Mouse (Mus musculus) urinary bladder, postnatal 4 days (tissue): ENCODE data around the gene Myo16.

Experiments
- DNase-seq, 2 experiments: peaks; one replicate each; pipeline ENCODE4 v3.0.0; 2021 to 2022; ENCODE audit warnings: low spot score in 2 of 2

Gene Myo16

DNA sequence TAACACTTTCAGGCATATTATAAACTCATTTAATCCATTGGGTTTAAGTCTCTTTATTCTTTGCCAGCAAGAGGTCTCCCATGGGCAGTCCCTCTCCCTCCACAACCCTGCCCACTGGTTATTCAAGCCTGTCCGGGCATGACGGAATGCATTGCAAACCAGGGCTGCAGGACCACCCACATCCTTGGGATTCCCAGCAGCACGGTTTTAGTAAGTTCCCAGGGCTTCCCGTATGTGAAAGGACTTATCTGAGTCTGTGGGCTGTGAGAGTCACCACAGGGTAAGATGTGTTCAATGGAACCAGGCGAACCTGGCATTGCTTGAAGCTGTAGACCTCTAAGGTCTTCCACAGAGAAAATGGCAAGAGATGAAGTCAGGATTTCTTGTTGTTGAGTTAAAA lies 471.6 kb downstream of the Myo16 start:
- DNase-seq, result no peak

DNA sequence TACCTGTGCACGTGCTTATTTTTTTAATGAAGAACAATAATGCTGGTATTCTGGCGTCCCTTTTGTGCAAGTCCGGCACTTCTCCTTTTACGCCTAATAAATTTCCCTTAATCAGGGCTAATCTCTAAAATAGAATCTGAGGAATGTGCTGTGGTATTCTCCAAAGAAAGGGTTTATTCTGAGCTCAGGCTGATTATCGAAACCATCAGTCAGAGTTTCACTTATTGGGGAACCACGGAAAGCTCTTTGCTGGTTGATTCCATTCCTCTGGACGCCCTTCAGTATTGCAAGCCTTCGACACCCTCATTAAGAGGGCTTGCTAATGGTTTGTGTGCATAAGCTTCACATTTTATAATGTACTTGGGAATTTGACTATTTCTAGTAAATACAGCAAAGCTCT lies 475.0 kb downstream of the Myo16 start:
- DNase-seq, result no peak

DNA sequence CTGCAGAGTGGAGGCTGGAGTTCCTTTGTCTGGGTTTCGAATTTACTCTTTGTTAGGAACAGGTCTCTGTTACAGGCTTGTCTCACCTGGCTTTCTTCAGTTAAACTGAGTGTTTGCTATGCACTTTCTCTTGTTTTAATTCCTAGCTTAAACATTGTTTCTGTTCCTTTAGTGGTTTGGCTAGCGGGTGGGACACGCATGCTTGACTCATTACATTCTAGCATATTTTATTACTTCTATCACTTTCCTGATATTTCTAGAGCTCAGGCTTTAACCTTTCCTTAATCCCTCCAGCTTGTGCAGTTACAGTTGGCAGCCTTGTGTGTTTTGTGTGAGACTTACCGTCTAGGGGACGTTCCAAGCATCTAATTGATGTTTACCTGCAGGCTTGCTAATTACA lies 476.2 kb downstream of the Myo16 start:
- DNase-seq, result no peak

DNA sequence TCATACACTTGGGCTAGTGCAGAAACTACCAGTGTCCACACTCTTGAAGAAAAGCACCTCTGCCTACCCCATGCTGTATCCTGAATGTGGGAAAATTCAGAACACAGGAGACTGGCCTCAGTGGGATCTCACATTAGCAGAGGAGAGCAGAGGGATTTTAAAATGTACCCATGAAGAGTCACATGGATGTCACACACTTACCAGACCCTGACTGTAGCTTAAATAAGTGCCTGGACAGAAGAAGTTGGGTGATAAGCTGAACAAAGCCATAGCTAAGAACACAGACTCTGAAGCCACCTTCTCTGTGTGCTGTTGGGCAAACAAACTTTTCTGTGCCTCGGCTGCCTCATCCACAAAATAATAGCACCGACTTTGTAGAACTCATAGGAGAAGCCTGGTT lies 477.3 kb downstream of the Myo16 start:
- no peak for DNase-seq

DNA sequence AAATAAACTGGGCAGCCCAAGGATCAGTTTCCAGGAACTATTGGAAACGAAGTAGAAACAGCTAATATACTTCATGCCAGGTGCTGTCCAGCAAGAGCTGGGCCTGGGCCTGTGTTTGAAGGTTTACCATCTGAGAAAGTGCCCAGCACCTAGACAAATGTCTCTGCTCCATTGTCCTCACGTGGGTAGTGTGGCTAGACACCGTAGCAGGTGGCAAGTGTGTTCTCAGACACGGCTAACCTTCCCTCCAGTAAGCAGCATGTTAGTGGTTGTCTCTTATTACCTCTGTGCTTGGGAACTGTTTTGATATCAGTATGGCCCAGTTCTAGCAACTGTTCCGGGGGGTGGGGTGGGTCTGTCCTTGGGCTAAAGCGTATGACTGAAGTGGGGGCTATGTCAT lies 478.9 kb downstream of the Myo16 start:
- DNase-seq, result no peak

DNA sequence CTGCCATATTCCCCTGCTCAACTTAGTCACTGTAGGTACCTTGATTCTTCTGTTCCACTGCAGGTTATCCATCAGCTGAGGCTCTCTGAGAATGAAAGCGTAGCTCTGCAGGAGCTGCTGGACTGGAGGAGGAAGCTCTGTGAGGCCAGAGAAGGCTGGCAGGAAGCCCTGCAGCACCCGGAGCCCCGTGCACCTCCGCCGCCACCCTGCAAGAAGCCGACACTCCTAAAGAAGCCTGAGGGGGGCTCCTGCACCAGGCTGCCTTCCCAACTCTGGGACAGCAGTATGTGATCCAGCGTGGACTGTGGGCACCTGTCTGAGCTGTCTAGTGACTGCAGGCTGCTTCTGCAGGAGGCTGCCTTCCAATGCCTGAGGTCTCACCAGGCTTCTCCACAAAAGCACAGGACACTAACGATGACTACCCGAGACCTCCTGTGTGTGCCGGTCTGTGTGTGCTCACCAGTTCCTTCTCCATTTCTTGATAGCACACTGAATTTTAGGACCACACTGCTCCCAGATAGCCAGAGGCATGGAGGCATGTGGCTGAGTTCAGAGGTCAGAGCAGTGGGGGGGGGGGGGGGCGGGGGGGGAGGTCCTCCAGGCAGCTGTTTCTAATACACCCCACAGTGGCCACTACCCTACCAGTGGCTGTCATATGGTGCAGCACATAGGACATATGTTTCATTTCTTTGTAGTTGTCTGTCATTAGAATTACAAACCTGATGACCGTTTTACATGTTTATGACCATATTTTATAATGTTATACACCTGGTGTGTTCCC lies 479.8 kb downstream of the Myo16 start:
- DNase-seq, result no peak

DNA sequence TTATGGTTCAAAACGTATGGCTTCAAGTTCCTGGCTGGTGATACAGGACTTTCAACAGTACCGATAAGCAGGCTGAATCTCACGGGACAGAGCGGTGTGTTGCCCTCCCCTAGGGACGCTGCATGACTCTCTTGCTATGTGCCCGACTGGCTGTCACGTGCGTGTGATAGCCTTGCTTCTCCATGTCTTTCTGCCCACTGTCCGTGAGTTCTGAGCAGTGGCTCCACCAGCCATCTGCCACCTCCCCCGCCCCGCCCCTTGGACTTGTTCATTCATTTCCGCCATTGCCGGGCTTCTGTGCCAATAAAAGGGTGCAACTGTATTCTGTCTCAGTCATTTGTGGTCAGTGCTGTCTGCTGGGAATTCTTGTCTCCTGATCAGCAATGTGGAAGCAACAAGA lies 480.7 kb downstream of the Myo16 start:
- DNase-seq, result no peak

DNA sequence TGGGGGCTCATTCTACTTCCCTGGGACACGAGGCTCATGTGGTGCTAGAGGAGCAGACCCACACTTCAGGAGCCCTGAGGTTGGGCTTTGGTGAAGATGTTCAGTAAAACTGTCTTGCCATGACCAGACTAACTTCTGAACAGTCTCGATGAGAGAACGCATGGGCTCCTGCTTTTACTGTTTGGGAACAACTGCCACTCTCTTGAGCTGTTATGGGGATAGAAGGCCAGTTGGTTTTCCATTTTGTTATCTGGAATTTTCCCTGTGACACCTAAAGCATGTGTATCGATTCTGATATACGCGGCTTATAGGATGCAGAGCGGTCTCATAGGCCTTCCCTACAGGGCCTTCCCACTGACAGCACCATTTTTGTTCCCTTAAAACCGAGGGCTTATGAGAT lies 485.2 kb downstream of the Myo16 start:
- DNase-seq, result no peak

DNA sequence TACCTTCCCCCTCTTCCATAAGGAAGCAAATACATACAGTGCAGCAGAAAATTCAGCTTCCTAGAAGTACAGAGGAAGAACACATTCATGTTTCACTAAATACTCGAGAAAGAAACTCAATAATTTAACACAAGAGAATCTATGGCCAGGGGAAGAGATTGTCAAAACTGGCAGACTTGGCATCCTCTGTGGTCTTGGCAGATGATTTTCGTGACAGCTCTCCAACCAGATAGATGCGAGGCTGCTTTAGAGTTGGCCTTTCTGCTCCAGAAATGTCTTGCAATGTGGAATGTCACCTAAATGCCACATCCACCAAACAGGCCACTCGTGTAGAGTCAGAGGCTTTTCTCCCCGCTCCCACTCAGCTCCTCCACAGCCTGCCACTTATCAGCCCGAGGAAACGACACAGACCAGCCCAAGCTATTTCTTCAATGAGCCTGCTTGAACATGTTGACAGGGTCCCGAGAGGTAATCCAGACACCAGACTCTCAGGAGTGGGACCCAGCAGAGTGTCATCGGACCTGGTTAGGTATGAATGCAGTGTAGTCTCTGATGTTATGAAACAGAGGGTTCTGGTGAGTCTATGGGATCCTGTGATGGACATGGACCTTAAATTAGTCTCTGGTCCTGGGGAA lies 486.6 kb downstream of the Myo16 start:
- no peak for DNase-seq

DNA sequence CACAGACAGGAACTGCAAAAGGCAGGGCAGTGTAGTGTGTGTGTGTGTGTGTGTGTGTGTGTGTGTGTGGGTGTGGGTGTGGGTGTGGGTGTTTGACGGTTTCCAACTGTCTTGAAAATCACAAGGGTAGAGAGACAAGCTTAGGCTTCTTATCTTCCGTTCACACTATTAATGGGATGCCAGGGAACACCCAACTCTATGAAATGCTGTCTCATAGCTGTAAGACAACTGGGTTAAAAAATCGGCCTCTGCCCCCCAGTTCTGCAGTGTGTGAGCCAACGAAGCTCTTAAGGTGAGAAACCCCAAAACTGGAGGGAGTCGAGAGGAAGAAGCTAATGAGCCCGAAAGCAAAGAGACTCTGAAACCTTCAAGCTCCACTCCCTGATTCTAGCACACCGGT lies 487.1 kb downstream of the Myo16 start:
- DNase-seq, result no peak

DNA sequence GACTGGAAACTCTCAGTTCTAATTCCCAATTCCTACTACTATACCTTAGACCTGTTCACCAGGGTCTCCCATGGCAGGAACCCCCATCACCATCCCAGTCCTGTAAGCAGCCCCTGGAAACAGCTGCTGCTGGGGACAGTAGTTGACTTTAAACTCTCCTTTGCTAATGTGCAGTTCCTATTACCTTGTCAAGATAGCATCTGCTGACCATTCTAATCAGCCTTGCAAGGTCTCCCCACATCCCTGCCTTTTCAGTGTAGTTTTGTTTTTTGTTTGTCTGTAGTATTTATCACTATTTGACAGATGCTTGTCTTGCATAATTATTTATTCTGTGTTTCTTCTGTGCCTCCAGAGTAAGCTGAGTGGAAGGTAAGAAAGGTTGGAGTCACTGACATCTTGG lies 487.6 kb downstream of the Myo16 start:
- DNase-seq, result no peak

DNA sequence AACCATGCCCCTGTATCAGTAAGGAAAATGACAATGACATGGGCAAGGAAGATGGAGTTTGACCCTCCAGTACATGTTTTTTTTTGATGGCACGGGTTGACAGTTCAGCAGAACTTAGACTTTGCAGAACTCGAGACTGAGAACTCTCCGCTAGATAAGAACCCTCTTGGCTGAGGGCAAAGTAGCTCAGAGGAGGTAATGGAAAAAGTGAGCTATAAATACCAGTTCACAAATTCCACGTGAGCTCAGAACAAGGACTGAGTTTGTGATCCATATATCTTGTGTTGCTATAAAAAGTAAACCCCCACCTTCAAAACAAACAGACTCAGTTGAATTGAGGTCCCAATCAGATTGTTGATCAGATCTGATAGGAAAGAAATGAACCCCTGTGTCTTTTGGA lies 489.5 kb downstream of the Myo16 start:
- DNase-seq, result no peak

DNA sequence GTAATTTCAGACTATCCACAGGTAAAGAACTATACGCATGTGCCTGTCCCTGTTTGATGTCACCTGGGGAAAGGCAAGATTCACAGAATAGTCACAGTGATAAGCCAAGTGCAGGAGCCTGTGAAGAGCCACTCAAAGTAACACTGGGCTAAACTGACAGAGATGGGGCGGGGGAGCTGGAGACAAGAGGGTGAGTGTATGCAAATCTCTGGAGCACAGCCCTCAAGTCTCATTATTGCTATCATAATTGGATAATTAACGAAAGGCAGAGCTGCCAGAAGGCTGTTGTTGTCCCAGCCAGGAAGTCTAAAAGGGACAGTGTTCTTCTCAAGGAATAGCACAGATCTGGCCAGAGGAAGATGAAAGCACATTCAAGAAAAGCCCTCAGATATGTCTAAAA lies 490.8 kb downstream of the Myo16 start:
- DNase-seq, result no peak

DNA sequence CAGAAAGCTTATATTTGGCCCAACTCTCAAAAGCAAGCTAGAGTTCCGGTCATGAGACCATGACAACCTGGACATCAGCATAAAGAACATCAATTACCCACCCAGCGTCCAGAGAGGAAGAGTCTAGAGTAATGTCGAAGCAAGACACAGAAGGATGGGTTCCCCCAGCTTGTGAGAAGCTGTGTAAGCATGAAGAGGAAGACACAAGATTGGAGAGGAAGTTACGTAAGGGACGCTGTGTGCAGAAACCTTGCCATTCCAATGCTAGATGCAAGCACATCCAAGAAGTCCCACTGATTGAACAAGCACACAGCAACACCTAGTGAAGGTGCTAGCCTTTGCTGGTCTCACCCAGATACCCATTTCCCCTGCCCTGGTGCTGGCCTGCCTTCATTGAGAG lies 492.0 kb downstream of the Myo16 start:
- DNase-seq, result no peak

DNA sequence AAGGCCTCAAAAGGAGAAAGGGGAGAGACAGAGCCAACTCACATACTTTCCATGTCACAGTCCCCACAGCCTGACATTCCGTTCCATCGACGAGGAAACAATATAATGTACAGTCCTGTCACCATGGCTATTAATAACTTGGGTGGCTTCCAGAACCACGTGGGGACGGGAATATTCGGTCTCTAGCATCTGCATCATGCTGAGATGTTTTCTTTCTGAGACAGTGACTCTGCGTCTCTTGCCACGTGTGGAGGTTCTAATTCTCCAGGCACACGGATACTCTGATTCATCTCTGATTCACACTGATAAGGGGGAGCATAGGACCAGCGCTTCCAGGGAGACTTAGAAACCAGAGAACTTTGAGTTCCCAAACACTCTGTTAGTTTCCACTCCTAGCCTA lies 492.8 kb downstream of the Myo16 start:
- no peak for DNase-seq

DNA sequence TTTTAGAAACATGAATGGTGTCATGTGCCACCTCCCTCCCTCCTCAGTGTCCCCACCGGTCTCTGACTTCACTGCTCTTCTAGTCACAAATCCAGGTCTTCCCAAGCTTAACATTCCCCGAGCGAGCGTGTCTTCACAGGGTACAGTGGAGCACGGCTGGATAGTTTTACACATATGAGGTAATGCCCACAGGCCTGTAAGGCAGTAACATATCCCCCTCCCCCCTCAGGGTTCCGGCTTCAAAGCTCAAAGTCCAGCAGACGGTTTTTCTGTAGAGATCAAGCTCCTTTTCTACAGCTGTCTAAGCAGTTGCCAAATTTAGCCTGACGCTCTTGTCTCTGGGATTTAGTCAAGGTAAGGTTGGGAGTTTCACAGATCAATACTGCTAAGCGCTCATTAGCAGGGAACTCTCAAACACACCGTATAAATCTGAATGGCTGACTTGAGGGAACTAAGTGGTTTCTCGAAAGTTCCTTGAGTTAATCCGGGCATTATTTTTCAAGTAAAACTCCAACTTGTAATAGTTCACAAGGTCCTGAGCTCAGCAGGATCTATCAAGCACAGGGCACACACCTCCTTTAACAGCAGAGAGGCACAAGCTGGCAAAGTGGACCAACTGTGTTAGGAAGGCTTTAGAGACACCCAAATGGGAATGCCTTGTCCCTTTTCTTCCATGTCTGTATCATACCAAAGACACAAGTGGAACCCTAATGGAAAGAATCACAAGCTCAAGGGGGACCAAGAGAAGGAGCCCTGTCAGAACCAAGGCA lies 498.0 kb downstream of the Myo16 start:
- DNase-seq, result no peak

DNA sequence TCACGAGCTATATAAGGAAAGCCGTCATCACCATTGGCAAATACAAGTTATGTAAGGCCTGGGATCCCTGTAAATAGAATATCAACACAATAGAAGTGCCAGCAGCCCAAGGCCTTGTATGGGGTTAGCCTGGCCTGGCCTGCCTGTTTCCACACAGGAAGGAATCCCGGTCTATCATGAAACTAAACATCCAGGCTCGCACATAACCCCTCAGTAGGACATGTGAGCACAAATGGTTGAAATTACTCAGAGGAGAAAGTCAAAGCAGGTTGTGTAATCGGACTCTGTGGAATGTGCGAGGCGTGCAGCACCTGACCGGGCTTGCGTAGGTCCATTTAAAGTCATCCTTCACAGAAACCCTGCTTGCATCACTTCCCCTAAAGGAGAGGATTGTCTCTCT lies 499.6 kb downstream of the Myo16 start:
- DNase-seq, result no peak

DNA sequence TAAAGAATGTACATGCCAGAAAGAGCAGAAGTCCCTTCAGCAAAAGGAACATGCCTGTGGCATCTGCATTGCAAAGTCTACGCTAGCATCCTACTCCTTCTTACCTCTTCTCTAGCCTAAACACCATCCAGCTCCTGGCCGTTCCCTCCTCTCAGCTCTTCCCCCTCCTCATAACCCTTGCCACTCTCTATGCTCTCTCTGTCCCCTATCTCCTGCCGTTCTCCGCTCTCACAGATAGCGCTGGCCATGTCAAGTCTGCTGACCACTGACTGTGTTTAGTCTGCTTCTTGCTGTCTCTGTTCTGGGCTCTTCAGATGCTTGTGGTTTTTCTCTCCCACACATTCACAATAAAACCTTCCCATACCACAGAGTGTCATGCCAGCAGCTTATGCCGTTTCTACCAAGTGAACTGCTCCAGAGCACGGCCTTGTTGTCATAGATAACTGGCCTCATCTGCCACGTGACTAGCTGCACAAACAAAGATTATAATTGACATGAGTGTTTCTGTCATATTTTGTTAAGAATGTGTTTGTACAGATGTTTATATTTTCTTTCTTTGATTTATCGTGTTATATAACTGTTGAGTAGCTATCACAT lies 501.3 kb downstream of the Myo16 start:
- DNase-seq, result no peak

DNA sequence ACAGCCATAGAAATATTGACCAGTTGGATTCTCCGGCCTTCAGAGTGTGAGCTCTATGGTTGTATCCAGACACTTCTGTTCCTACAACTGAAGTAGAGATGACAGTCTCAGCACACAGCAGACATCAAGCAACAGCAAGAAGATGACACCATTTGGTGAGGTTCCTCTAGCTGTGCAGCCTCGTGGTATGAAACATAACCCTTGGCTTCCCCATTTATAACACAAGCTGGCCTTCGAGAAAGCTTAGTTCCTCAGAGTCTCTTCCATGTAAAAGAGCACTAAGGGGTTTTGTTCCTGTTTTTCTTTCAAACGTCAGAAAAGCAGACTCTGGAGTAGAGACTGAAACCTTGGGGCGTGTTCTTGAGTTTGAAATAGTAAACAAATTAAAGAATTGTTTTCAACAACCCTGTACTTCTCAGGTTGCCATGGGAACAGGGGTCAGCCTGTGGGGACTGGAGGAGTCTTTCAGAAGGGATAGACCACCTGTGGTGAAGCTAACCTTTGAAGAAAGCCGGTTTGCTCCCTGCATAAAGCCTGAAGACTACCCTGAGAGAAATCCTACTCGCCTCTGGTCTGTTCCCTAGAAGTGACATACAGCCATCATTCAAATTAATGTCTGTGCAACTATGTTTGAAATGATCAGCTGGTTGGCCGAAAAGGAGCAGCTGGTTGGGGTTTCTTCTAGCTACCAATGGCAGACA lies 510.2 kb downstream of the Myo16 start:
- no peak for DNase-seq

DNA sequence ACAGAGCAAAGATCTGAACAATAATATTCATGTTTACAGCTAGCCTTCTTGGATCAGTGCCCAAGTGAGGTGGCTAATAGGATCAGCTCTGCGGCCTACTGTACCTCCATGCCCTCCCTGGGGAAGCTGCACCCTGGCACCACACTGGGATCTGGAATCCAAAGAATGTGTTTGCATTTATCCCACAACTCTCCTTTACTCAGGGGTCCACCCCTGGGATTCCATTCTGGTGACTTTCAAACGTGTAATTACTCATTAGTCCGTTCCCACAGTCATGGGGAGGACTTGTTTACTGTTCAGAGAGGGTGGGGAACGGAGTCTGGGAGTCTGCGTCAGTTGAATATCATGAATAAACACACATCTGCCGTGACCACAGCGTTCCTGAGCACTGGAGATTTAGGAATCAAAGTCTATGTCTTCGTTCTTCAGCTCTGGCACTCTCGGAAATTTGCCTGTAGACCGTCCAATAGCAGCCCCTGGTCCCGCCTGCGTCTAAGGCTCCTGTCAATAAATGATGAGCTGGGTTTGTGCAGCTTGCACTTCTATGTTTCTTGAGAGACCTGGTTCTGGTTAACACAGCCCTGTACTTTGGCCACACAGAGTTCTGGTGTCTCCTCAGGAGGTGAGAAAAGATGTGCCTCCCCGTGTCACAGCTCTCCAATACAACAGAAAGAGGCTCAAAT lies 511.3 kb downstream of the Myo16 start:
- DNase-seq, result peak in 1 of 2 experiments; percentile 22

DNA sequence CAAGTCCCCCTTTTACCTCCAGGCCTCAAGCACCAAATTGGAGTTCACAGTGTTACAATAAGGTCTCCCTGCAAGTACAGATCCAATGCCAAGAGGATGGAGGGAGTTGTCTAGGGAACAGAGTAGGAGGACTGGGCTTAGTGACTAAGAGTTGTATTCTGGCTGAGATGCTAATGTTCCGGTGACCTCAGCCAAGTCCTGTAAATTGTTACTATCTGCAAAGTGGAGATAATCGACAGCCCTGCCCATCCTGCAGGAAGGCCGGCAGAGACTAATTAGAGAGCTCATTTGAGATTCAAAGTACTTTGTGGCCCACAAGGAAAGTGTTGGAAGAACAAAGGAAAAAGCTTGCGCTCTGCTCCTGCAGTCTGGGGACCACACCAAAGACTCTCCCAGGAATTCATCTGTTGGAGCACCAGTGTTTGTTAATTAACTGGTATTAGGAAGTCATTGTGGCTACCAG lies 512.1 kb downstream of the Myo16 start:
- DNase-seq, result no peak
